Mouse (Mus musculus): Measurements from ENCODE around the gene Cmtr1.

The Cmtr1 gene

DNA sequence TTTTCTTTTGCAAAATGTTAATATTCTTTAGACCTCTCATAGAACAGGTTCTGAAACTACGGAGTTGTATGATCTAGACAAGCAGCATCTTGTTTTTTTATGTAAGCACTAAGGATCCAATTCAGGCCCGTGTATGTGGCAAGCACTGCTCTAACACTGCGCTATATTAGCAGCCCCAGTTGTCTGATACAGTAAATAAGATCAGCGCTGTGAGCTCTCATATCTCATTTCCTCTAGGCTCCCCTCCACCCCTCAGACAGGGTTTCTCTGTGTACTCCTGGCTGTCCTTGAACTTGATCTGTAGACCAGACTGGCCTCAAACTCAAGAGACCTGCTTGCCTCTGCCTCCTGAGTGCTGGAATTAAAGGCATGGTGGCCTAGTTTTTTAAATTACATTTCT is 8.6 kb downstream of the Cmtr1 start:
- DNase-seq (ENCODE audit: low read depth), result no peak

GRCm38 (mm10) chr17:29669936-29670335 is 9.5 kb downstream of the Cmtr1 start:
- DNase-seq (ENCODE audit: low read depth), result peak; percentile 10

GRCm38 (mm10) chr17:29671021-29671420 is 10.6 kb downstream of the Cmtr1 start:
- peak; percentile 57 for DNase-seq (ENCODE audit: low read depth)

- DNase-seq (ENCODE audit: low read depth), result no peak
Measured at GRCm38 (mm10) chr17:29673325-29673724, 12.9 kb downstream of the Cmtr1 start.

GRCm38 (mm10) chr17:29678526-29678925 is 18.1 kb downstream of the Cmtr1 start:
- DNase-seq (ENCODE audit: low read depth), result no peak

DNA sequence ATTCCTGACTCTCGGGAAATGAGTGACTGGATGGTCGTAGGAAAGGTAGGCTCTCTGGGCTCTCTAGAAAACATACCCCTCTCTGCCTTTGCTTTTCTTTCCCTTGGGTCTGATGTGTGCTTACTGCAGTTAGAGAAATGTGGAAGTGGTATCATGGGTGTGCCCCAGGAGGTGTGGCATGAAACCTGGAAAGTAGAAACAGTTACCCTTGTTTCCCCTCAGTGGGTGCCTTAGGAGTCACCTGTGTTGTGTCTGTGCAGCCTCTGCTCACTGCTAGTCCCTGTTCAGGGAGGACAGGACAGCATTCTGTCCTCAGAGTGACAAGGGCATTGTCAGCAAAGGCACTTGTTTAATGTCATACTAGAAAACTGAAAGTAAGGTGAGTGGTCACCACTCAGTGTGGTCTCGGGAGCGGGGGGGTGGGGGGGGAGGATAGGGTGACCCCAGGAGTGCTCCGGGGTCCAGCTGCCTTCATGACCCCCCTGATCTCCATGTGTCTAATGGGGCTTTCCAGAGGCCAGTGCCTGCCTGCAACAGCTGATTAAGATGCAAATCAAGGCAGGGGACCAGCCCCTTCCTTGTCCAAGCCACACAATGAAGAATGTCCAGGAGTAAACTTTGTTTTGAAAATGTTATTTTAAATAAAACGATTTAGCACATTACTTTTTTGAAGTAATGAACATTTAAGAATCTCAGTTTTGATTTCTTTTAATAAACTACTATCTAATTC is 18.8 kb downstream of the Cmtr1 start:
- no peak for DNase-seq (ENCODE audit: low read depth)

- no peak for DNase-seq (ENCODE audit: low read depth)
Measured at GRCm38 (mm10) chr17:29680174-29680573, 19.8 kb downstream of the Cmtr1 start.

DNA sequence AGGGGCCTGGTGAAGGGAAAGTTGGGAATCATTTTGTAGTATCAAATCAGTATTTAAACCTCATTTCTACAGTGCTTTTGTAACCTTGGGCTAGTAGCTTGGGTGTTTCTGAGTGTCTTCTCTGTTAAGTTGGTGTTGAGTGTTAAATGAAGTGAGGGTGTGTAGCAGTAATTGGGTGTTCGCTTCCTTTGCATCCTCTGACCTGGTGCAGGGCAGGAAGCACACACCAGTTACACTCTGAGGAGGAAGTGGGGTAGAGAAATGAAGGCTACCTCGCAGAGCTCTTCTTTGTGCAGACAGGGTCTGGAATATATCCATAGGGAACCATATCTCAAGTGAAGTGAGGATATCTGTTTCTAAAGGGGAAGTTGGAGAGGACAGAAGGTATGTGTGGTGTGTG is 20.5 kb downstream of the Cmtr1 start:
- no peak for DNase-seq (ENCODE audit: low read depth)

- DNase-seq (ENCODE audit: low read depth), result no peak
Measured at GRCm38 (mm10) chr17:29681669-29682068, 21.3 kb downstream of the Cmtr1 start.

DNA sequence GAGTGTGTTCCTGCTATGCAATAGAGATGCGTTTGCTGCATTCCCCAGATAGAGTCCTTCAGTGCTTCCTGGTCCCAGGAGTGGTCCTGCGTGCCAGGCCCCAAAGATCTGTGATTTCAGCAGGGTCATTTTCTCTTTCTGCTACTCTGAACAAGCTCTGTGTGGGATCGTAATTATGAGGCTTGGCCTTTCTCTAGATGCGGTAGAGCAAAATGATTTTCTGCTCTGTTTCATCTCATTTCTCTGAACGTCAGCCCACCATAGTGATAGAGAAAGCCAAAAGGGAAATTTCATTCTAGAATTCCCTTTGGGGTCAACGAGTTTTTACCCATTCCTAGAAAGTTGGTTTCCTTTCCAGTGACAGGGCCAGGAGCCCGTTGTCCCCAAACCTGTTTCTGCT is 21.9 kb downstream of the Cmtr1 start:
- DNase-seq (ENCODE audit: low read depth), result no peak

- peak; percentile 6 for DNase-seq (ENCODE audit: low read depth)
Measured at GRCm38 (mm10) chr17:29683127-29683526, 22.7 kb downstream of the Cmtr1 start.

- DNase-seq (ENCODE audit: low read depth), result no peak
Measured at GRCm38 (mm10) chr17:29684275-29684674, 23.9 kb downstream of the Cmtr1 start.

- DNase-seq (ENCODE audit: low read depth), result no peak
Measured at GRCm38 (mm10) chr17:29686771-29687170, 26.4 kb downstream of the Cmtr1 start.

DNA sequence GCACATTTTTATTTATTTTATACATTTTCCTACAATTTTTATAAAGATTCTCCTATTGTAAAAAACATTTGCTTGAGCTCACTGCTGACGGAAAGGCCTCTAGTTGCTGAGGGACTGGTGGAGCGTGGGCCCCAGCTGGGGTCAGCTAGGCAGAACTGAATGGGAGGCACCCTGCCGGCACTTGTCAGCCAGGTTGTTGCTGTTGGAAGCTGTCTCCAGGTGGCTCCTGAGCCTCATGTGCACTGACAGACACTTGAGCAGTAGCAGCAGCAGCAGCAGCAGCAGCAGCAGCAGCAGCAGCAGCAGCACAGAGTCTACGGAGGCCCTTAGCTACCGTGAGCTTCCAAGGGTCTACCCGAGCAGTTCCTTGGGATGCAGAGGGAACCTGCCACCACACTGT is 27.0 kb downstream of the Cmtr1 start:
- no peak for DNase-seq (ENCODE audit: low read depth)

DNA sequence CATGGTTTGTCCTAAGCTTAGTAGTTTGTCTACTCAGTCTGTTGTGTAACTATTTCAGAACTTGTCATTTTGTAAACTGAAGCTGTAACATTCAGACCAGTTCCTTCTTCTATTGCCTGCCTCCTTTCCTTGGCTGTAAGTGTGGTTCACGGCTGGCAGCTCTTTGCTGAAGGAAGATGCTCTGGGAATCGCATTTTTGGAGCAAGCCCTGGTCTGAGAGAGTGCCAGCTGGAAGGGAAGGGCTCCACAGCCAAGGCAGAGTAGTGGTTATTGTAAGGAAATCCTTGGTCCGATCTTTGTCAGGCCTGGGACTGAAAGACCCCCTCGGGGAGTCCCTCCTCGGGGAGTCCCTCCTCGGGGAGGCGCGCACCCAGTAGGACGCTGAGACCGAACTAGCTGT is 28.2 kb downstream of the Cmtr1 start:
- no peak for DNase-seq (ENCODE audit: low read depth)

GRCm38 (mm10) chr17:29690257-29690656 is 29.9 kb downstream of the Cmtr1 start:
- DNase-seq (ENCODE audit: low read depth), result no peak

DNA sequence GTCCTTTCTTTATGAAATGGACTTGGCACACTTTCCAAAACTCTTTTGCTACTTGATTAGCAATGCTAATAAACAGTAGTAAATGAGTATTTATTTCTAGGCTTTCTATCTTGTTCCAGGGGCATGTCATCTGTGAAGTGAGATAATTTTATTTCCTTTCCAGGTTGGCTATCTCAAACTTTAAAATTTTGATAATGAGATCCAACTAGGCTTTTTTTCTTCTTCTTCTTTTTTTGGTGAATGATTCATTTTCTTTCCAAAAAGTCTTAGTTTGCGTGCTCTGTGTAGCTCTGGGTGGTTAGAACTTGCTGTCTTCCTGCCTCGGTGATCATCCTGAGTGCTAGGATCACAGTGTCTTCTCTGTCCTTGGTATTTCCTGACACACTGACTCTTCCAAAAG is 32.4 kb downstream of the Cmtr1 start:
- DNase-seq (ENCODE audit: low read depth), result no peak

DNA sequence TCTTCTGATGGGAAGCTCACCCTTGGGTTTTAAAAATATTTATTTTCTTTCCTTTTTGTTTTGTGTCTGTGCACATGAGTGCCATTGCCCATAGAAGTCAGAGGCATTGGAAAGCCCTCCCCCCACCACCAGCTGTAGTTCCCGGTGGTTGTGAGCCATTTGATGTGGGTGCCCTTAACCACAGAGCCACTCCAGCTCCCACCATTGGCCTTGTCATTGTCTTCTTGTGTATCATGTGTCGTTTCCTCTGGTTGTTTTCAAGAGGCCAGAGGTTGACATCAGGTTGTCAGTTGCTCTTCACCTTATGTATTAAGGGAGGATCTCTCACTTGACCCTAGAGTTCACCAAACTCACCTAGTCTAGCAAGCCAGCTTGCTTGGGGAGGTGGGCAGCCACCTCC is 33.2 kb downstream of the Cmtr1 start:
- no peak for DNase-seq (ENCODE audit: low read depth)

- DNase-seq (ENCODE audit: low read depth), result no peak
Measured at GRCm38 (mm10) chr17:29694516-29694915, 34.1 kb downstream of the Cmtr1 start.

DNA sequence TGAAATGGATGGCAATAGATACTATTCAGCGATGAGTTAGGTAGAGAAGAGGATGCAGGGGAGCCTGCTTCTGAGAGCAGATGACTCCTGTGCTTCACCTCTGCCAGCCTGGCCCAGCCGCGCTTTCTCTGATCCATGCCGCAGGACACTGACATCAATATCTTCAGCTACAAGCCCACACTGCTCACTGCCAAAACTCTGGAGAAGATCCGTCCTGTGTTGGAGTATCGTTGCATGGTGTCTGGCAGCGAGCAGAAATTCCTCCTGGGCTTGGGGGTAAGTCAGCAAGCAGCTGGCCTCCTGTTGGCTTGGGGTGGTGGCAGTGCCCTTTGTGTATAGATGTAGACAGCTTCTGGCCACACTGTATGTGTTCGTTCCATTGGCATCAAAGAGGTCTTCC is 36.5 kb downstream of the Cmtr1 start:
- DNase-seq (ENCODE audit: low read depth), result no peak

DNA sequence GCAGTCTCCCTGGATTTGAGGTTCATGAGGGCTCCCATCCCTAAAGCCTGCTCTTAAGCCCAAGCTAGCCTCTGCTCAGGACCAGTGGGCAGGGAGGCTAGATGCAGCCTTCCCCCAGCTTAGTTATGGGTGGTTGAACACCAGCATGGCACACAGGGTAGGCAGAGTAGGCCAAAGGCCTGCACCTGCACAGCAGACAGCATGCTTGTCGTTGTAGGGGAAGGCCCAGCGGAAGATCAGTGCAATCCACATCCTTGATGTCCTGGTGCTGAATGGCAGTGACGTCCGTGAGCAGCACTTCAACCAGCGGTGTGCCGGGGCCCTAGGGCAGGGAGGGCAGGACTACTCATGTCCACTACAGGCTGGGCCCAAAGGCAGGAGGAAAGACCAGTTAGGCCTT is 38.0 kb downstream of the Cmtr1 start:
- DNase-seq (ENCODE audit: low read depth), result no peak

DNA sequence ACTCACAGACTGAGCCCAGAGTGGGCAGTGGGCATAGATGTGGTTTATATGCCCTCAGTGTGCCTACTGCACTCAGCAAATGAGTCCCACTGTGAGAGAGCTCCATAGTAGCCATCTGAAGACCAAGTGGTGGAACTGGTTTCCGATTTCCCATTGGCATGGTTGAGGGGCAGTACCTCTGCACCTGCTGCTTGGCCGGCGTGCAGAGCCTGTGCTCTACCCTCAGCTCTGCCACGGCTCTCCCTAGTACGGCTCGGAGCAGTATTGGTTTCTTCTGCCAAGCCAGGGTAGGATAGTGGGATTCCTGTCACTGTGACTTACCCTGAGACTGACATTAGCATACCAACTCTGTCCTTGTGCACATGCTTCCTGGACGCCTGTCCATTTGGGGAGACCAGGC is 40.2 kb downstream of the Cmtr1 start:
- no peak for DNase-seq (ENCODE audit: low read depth)

DNA sequence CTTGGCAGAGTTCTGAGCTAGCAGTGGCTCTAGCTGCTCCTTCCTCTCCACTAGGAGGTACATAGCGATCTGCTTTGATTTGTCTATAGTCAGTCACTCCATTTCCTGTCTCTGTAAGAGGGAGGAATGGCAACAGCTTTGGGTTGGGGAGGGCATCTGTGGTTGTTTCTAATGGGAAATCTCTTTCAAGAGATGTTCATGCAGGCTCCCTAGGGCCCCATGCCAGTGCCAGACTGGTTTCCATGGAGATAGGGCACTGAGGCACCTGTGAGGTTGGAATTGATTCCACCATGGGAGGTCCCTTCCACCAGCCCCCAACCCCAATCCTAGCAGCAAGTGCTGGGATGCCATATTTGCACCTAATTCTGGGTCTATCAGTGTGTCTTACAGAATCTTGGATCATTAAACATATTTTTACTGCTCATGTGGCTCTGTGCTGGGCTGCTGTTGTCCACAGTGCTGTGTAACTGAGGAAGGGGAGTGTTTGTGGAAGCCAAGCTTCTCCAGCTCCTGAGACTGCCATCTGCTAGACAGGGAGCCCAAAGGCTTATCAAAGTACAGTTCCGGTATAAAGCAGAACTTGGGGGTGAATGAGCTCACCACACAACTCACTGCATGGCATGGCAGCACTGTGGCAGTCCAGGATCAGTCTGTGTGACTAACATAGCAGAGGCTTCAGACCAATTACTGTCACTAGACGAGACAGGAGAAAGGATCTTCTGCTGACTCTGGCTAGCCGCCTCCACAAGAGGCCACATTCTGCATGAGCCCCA is 42.7 kb downstream of the Cmtr1 start:
- DNase-seq (ENCODE audit: low read depth), result no peak

DNA sequence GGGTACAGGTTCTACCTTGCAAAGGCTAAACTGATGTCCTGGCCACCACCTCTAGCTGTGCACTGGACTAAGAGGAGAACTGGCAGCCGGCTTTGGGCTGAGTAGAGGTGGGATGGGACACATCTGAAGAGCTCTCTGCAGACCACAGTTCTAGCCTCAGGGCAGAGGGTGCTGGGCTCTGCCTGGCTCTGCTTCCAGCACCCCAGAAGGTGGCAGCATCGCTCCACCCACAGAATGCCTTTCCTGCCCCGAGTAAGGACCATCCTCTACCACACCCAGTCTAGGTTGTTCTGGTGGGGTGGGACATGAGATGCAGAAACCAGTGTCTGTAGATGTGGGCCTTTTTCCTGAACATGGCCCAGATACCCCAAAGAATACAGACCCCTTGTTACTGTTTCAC is 44.4 kb downstream of the Cmtr1 start:
- DNase-seq (ENCODE audit: low read depth), result no peak

All from fibroblast of lung, adult 2 months (primary cell).